Mouse (Mus musculus): ENCODE results near the gene Cgas.
"Not testable (repeated sequence)": the region's sequence is repeated elsewhere in the genome, so short reads cannot be mapped to it uniquely, and the experiment has no call there.

The Cgas gene

GRCm38 (mm10) chr9:78442579-78443392 lies at the start of gene Cgas:
Gene Cgas, minus strand, starts transcription at chr9:78443237.
- DNase-seq, result peak; percentile 34 to 53

- no peak for DNase-seq
Measured at GRCm38 (mm10) chr9:78492254-78492653, 49.2 kb upstream of the Cgas start.

GRCm38 (mm10) chr9:78491169-78491568 lies 48.1 kb upstream of the Cgas start:
- DNase-seq, result no peak

DNA sequence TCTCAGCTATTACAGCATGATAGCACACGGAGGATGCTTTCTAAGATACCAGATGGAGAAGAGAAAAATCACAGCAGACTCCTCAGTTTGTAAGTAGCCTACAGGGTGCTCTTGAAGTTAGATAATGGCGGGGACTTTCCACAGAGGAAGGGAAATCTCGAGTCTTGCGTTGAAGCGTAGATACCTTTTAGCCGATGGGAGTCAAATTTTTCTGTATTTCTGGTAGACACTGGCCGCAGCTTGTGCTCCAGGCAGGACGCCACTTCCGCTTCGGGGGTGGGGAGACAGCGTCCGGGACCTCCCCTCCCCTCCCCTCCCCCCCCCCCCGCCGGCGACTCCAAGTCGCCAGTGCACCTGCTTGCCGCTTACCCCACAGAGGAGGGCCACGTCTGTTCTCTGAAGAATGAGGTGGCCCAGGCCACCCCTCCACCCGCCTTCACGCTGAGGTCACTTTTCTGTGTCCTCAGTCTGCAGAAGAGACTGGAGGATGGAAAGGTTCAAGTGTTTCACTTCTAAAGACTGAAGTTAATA lies 45.9 kb upstream of the Cgas start, which contains the start of gene Eef1a1:
Gene Eef1a1, minus strand, starts transcription at position 262 of the 531 bp plus-strand sequence.
- DNase-seq, result peak; percentile 57 to 66

DNA sequence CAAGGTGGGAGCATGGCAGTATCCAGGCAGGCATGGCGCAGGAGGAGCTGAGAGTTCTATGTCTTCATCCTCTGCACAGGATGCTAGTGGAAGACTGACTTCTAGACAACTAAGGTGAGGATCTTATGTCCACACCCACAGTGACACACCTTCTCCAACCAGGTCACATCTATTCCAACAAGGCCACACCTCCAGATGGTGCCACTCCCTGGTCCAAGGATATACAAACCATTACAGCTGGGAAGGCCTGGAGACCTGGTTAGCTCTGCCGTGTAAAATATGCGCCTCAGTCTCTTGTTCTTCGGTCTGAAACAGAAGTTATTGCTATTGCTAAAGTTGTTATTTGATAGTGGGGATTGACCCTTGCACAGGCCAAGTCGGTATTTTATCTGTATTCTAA lies 45.0 kb upstream of the Cgas start:
- not testable (repeated sequence) for DNase-seq

- no peak for DNase-seq
Measured at GRCm38 (mm10) chr9:78484660-78485059, 41.6 kb upstream of the Cgas start.

- no peak for DNase-seq
Measured at GRCm38 (mm10) chr9:78482386-78482785, 39.3 kb upstream of the Cgas start.

GRCm38 (mm10) chr9:78481423-78482331 lies 38.6 kb upstream of the Cgas start:
- peak; percentile 96 to 97 for DNase-seq

DNA sequence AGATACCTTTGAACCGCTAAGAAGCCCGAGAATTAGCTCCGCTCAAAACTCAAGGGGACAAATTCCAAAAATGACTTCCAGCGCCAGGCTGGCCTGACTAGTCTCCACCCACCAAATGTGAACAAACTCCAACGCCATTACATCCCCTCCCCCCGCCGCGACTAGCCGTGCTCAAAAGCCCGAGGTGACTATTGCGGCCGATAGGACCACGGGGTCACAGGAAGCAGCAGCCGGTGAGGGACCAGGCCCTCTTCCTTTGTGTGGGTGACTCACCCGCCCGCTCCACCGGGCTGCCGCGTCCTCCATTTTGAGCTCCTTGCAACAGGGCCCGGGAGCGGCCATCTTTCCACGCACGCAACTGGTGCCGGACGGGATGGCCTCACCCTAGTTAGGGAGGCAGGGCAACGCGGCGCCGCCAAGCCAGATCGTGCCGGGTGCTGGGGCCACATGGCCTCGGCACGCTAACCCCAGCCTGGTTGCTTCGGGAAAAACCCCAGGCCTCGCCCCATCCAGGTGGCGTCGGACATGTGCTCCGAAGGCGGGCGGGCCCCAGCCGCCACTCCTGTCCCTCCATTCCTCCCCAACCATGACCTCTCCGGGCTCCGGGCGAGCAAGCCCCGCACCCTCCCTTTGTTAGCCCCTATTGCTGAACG lies 37.8 kb upstream of the Cgas start:
- peak; percentile 71 to 81 for DNase-seq

DNA sequence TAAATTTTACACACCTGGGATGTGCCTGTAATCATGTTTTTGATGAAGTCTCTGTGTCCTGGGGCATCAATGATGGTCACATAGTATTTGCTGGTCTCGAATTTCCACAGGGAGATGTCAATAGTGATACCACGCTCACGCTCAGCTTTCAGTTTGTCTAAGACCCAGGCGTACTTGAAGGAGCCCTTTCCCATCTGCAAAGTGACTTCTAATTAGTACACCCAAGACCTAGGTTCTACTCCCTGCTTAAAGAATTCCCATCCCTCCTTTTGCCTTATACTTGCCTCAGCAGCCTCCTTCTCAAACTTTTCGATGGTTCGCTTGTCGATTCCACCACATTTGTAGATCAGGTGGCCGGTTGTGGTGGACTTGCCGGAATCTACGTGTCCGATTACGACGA lies 37.2 kb upstream of the Cgas start:
- not testable (repeated sequence) for DNase-seq

DNA sequence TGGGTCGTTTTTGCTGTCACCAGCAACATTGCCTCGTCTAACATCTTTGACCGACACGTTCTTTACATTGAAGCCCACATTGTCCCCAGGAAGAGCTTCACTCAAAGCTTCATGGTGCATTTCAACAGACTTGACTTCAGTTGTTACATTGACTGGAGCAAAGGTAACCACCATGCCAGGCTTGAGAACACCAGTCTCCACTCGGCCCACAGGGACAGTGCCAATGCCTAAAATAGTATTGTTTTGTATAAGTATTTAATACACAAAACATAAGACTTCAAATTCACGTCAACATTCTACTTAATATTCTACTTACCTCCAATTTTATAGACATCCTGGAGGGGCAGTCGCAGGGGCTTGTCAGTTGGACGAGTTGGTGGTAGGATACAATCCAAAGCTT lies 36.3 kb upstream of the Cgas start:
- DNase-seq, result not testable (repeated sequence)

- not testable (repeated sequence) for DNase-seq
Measured at GRCm38 (mm10) chr9:78478009-78478605, 35.1 kb upstream of the Cgas start.

DNA sequence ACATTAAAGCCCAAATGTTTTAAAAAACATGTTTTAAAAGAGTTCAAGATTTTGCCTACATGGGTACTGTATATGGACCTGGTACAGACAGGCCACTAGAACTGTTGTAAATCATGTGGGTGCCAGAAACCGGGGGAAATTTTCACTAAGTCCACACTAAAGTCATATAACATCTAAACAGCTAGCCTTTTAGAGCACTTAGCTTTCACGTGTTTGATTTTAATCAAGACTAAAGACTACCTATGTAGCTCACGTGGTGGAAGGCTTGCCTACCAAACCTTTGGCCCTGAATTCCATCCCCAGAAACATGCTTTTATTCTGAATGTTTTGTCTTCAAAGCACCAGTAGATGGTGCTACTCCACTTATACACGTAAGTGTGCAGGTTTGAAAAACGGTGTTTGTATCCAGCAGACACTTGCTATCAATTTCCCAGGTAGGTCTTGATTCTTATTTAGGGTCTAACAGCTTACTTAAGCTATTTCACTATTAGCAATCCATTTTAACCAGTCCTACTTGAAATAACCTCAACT lies 34.0 kb upstream of the Cgas start:
- no peak for DNase-seq

DNA sequence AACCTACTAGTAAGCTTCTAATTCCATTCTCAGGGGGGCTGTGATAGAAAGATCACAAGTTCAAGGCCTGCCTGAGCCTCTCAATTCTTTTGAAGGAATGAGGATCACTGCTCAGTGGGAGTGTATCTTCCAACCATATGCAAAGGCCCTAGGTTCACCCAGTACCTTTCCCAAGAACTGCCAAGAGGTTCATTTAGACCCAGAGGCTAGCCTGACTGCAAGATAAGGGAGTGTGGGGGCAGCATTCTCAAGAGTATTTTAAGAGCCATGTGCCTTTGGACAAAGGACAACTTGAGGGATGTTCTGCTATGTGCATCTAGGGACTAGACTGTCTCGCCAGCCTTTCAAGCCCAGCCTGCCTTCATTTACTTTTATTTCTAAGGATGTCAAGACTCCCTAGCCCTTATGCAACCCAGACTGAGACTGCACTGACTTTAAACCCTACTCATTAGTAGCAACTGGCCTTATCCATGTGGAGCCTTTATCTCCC lies 33.5 kb upstream of the Cgas start:
- DNase-seq, result no peak

DNA sequence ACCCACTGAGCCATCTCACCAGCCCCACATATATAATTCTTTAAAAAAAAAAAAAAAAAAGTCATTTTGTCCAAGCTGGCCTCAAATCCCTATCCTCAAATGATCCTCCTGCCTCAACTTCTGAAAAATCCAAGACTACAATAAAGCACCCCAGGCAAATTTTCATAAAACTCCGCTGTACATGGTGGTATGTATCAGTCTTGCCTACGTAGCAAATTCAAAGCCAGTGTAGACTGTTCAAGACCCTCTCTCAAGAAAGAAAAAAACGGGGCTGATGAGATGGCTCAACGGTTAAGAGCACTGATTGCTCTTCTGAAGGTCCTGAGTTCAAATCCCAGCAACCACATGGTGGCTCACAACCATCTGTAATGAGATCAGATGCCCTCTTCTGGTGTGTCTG lies 32.8 kb upstream of the Cgas start:
- DNase-seq, result no peak

GRCm38 (mm10) chr9:78475383-78475780 lies 32.3 kb upstream of the Cgas start:
- no peak for DNase-seq

GRCm38 (mm10) chr9:78474771-78475382 lies 31.8 kb upstream of the Cgas start:
- no peak for DNase-seq

DNA sequence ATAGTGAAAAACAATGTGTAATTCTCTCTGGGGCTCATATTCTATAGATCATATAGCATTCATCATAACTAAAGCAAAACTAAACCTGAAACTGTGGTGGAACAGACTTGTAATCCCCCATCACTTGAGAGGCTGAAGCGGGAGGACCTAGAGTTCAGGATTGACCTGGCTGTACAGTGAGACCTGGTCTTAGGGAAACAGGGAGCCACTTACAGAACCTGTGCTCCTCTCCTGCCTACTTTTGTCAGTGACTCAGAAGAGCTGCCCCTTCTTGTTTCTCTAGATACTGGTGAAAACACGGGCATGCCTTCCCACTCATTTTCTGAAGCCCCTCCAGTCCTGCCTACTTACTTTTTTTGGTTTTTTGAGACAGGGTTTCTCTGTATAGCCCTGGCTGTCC lies 31.2 kb upstream of the Cgas start:
- DNase-seq, result no peak

- no peak for DNase-seq
Measured at GRCm38 (mm10) chr9:78473588-78473987, 30.6 kb upstream of the Cgas start.

DNA sequence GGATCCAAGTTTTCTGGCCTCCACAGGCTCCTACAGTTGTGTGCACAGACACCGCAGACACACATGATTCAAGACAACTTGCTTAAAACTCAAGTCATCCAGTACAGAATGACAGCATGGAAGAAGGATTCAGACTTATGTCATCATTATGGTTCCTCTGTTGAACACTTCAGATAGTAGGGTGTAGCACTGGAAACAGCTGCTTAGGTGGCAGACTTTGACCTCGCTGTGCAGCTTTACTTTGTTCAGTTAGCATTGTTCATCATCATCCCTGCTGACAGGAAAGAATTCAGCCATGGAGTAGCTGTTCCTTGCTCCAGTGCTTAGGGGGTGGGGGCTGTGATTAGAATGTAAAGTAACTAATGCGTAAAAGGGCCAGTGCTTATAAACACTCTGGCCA lies 22.7 kb upstream of the Cgas start:
- no peak for DNase-seq

GRCm38 (mm10) chr9:78463337-78463736 lies 20.3 kb upstream of the Cgas start:
- DNase-seq, result no peak

- DNase-seq, result no peak
Measured at GRCm38 (mm10) chr9:78457026-78457425, 14.0 kb upstream of the Cgas start.

Measured in thymus, postnatal 36 days (tissue).